Mouse (Mus musculus) kidney, embryonic 16.5 days (tissue): Measurements from ENCODE around the gene Cyp2c69. TPM values are rescaled to one million over a fixed set of nuclear protein-coding genes. Genes with fewer than 3 reads are reported as not detected.
"Not testable (repeated sequence)": the region's sequence is repeated elsewhere in the genome, so short reads cannot be mapped to it uniquely, and the experiment has no call there.

ENCODE experiments used
- ATAC-seq: fragments of 200-750 bp; cut with Nextera tagmentation; 2 replicates; pipeline ENCODE4 v1.8.0; 2017; ENCODE audit warnings: moderate TSS enrichment; ENCODE audit not compliant: low FRiP score, low TSS enrichment
- H3K27ac ChIP-seq: fragments of 300-500 bp; sonication (generic); 2 replicates; pipeline ENCODE4 v1.5.1; 2014; ENCODE audit warnings: low read length
- H3K27me3 ChIP-seq: fragments of 300-500 bp; sonication (generic); 2 replicates; pipeline ENCODE4 v1.6.1; 2014; ENCODE audit warnings: low read length, control low read depth, mixed read lengths; ENCODE audit not compliant: insufficient read depth
- H3K36me3 ChIP-seq: fragments of 300-500 bp; sonication (generic); 2 replicates; pipeline ENCODE4 v1.6.1; 2014; ENCODE audit warnings: low read length, control low read depth, mixed read lengths; ENCODE audit not compliant: insufficient read depth
- H3K4me1 ChIP-seq: fragments of 300-500 bp; sonication (generic); 2 replicates; pipeline ENCODE4 v1.6.1; 2014; ENCODE audit warnings: low read length, control low read depth, mixed read lengths; ENCODE audit not compliant: insufficient read depth
- H3K4me2 ChIP-seq: fragments of 300-500 bp; sonication (generic); replicated peaks from 2 replicates; pipeline ENCODE4 v1.6.1; 2014; ENCODE audit warnings: low read depth, low read length
- H3K4me3 ChIP-seq: fragments of 300-500 bp; sonication (generic); 2 replicates; pipeline ENCODE4 v1.5.1; 2014; ENCODE audit warnings: mild to moderate bottlenecking, low read length
- H3K9ac ChIP-seq: fragments of 300-500 bp; sonication (generic); replicated peaks from 2 replicates; pipeline ENCODE4 v1.6.1; 2014; ENCODE audit warnings: low read length
- H3K9me3 ChIP-seq: fragments of 300-500 bp; sonication (generic); 2 replicates; pipeline ENCODE4 v1.6.1; 2016; ENCODE audit warnings: low read length, control low read depth
- WGBS: fragments of 180-500 bp; shearing (Covaris S2); extraction: QIAGEN DNeasy Blood & Tissue Kit; methylation state at CpG from one replicate; pipeline ENCODE4 v1.1.7; 2014; 5-methylcytosine and 5-hydroxymethylcytosine counted together
- polyA plus RNA-seq: library from polyadenylated mRNA; unstranded; fragments of >200 nt; fragmentation: Nextera tagmentation; extraction: Ambion mirVana; gene quantifications from 2 replicates; pipeline ENCODE4 v1.2.1, GENCODE M21; 2015

The Cyp2c69 gene
- not detected in 2 replicates for polyA plus RNA-seq

DNA sequence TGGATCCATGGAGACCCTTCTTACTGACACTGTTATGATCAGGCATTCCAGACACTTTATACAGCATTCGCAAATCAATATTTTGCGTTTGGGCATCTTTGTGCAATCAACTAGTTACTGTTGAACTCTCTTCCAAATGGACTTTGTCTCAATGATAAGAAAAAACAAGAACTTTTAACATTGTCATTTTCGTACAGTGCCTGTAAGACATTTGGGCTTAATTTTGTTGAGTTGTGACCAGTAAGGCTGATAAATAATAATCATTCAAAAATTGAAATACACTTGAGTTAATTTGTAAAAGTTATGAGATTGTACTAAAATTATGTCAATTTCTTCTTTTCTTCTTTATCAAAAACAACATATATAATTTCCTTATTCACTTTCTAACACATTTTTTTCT lies at the start of gene Cyp2c69:
Gene Cyp2c69 (minus strand): TSS at position 101 of the 400 bp plus-strand sequence.
- not testable (repeated sequence) for H3K4me2 ChIP-seq, H3K27ac ChIP-seq, H3K4me3 ChIP-seq, H3K36me3 ChIP-seq, H3K27me3 ChIP-seq, H3K4me1 ChIP-seq, H3K9ac ChIP-seq, H3K9me3 ChIP-seq, ATAC-seq
- 91% methylated on average over 3 of the region's 3 CpGs for WGBS

- Histone ChIP-seq H3K27ac (no peak overlapping the region), H3K4me2 (no peak overlapping the region), H3K36me3 (no peaks in the 10 kb centered on the region), H3K4me3 (no peak overlapping the region), H3K9me3 (0 out of 2 replicates have a peak, but pooled peaks cover 6% of the 10 kb centered on the region), H3K27me3 (no peaks in the 10 kb centered on the region), H3K9ac (no peak overlapping the region), H3K4me1 (no peaks in the 10 kb centered on the region)
- 78% methylated on average over 2 of the region's 2 CpGs for WGBS
- no peak for ATAC-seq
Observed at GRCm38 (mm10) chr19:39935396-39935795, 48.8 kb upstream of the Cyp2c69 start.

GRCm38 (mm10) chr19:39930032-39930431 lies 43.4 kb upstream of the Cyp2c69 start:
- Histone ChIP-seq H3K27me3 (no peaks in the 10 kb centered on the region), H3K36me3 (no peaks in the 10 kb centered on the region), H3K27ac (no peak overlapping the region), H3K4me2 (no peak overlapping the region), H3K9me3 (0 out of 2 replicates have a peak, but pooled peaks cover 6% of the 10 kb centered on the region), H3K9ac (no peak overlapping the region), H3K4me1 (no peaks in the 10 kb centered on the region), H3K4me3 (no peak overlapping the region)
- no peak for ATAC-seq
- WGBS, result 52% methylated on average over 1 of the region's 1 CpGs

- H3K9ac ChIP-seq, result no peak overlapping the region
- no peaks in the 10 kb centered on the region for H3K4me1 ChIP-seq
- H3K27me3 ChIP-seq, result no peaks in the 10 kb centered on the region
- no peak overlapping the region for H3K4me2 ChIP-seq
- peaks cover 5% of the 10 kb centered on the region; the same call in 1 of the 2 replicates for H3K9me3 ChIP-seq
- no peak overlapping the region for H3K4me3 ChIP-seq
- 86% methylated on average over 2 of the region's 2 CpGs for WGBS
- no peaks in the 10 kb centered on the region for H3K36me3 ChIP-seq
- ATAC-seq, result no peak
- H3K27ac ChIP-seq, result no peak overlapping the region
Observed at GRCm38 (mm10) chr19:39901656-39902055, 15.1 kb upstream of the Cyp2c69 start.

GRCm38 (mm10) chr19:39890079-39890478 lies 3.5 kb upstream of the Cyp2c69 start:
- not testable (repeated sequence) for H3K9ac ChIP-seq, H3K4me1 ChIP-seq, H3K4me2 ChIP-seq, ATAC-seq, H3K9me3 ChIP-seq, H3K36me3 ChIP-seq, H3K27me3 ChIP-seq, H3K27ac ChIP-seq, H3K4me3 ChIP-seq
- WGBS, result 90% methylated on average over 3 of the region's 3 CpGs

GRCm38 (mm10) chr19:39866133-39866532 lies 20.5 kb downstream of the Cyp2c69 start:
- 76% methylated on average over 1 of the region's 1 CpGs for WGBS
- H3K9me3 ChIP-seq, result no peaks in the 10 kb centered on the region

DNA sequence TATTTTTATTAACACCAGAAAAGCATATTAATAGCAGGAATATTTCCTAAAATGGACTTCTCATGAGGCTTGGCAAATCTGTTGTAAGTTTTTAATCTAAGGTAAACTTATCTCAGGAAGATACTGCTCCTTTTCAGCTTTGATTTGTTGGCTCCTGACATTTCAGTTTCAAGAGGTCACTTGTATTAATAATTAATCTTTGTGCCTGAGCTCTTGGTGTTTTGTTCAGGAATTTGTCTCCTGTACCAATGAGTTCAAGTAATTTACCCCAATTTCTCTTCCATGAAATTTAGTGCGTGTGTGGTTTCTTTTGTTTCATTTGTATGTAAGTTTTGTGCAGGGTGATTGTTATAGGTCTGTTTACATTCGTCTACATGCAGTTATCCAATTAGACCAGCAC lies 65.7 kb downstream of the Cyp2c69 start:
- not testable (repeated sequence) for ATAC-seq, H3K4me2 ChIP-seq
- WGBS, result 76% methylated on average over 2 of the region's 2 CpGs

More at GRCm38 (mm10) chr19:39866133-39866532, 20.5 kb downstream of the Cyp2c69 start:
- H3K9ac ChIP-seq, result no peak overlapping the region
- H3K36me3 ChIP-seq, result no peaks in the 10 kb centered on the region
- no peak overlapping the region for H3K4me2 ChIP-seq
- H3K27ac ChIP-seq, result no peak overlapping the region
- no peak for ATAC-seq
- no peak overlapping the region for H3K4me3 ChIP-seq
- no peaks in the 10 kb centered on the region for H3K4me1 ChIP-seq
- no peaks in the 10 kb centered on the region for H3K27me3 ChIP-seq

DNA sequence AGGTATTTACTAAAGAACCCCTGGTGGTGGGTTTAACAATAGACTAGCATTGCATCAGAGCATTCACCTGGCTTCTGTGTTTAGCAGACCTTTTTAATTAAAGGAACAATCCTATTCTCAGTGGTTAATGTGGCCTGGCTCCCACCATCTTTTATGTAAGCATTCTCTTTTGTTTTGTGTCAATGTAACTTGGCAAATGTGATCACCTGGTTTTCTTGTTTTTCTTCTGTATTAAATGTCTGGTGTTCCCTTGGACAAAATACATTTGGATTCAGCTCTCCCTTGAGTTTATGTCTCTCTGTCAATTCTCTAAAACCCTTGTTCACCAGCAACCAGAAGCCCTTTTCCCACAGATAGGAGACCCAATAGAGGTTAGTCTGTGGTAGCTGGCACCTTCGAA lies 70.2 kb downstream of the Cyp2c69 start:
- not testable (repeated sequence) for H3K9ac ChIP-seq, H3K4me1 ChIP-seq, H3K4me2 ChIP-seq, H3K27ac ChIP-seq, H3K36me3 ChIP-seq, H3K27me3 ChIP-seq, H3K4me3 ChIP-seq, ATAC-seq, H3K9me3 ChIP-seq
- 72% methylated on average over 1 of the region's 1 CpGs for WGBS

More for the DNA sequence above, 65.7 kb downstream of the Cyp2c69 start:
- not testable (repeated sequence) for H3K4me1 ChIP-seq, H3K9me3 ChIP-seq, H3K36me3 ChIP-seq, H3K9ac ChIP-seq, H3K4me3 ChIP-seq, H3K27ac ChIP-seq, H3K27me3 ChIP-seq

DNA sequence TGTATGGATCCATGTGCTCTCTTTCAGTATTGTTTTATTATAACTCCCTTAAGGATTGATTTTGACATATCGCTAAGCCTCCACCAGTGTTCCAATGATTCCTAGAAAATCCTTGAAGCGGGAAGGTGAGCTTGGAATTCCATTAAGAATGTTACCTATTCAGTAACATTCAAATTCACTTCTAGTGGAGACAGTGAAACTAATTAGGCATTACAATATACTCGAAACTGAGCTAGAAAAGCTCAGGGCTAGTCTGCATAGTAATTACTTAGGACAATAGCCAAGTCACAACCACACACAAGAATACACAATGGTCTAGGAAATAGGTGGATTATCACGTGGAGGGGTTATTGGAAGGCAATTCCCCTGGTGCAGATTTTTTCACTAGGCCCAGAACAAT lies 70.6 kb downstream of the Cyp2c69 start:
- not testable (repeated sequence) for H3K9ac ChIP-seq, H3K4me2 ChIP-seq, H3K36me3 ChIP-seq, ATAC-seq, H3K4me3 ChIP-seq, H3K27ac ChIP-seq, H3K27me3 ChIP-seq, H3K9me3 ChIP-seq, H3K4me1 ChIP-seq
- WGBS, result 72% methylated on average over 4 of the region's 4 CpGs

DNA sequence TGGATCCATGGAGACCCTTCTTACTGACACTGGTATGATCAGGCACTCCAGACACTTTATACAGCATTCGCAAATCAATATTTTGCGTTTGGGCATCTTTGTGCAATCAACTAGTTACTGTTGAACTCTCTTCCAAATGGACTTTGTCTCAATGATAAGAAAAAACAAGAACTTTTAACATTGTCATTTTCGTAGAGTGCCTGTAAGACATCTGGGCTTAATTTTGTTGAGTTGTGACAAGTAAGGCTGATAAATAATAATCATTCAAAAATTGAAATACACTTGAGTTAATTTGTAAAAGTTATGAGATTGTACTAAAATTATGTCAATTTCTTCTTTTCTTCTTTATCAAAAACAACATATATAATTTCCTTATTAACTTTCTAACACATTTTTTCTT lies 73.9 kb downstream of the Cyp2c69 start, which contains the start of gene Cyp2c40:
Gene Cyp2c40 (minus strand): TSS at position 101 of the 400 bp plus-strand sequence.
- not testable (repeated sequence) for H3K4me1 ChIP-seq, H3K9ac ChIP-seq, H3K4me3 ChIP-seq, H3K36me3 ChIP-seq, H3K4me2 ChIP-seq, H3K27me3 ChIP-seq, H3K27ac ChIP-seq, H3K9me3 ChIP-seq, ATAC-seq
- WGBS, result 89% methylated on average over 3 of the region's 3 CpGs
